Mouse (Mus musculus) G1E (cell line): ENCODE results near the gene Grcc10.

Source experiments
- CTCF ChIP-seq: IDR thresholded peaks from 2 replicates; pipeline ENCODE4 v1.5.1; 2012; ENCODE audit warnings: low read depth, low read length, inconsistent platforms, mixed read lengths
- GATA1 ChIP-seq: IDR thresholded peaks from 2 replicates; pipeline ENCODE4 v1.6.1; 2012; ENCODE audit warnings: borderline replicate concordance, low read length, inconsistent platforms, mixed read lengths
- POLR2AphosphoS5 ChIP-seq: IDR thresholded peaks from 2 replicates; pipeline ENCODE4 v1.6.1; 2012; ENCODE audit warnings: low read depth, low read length, inconsistent platforms; ENCODE audit not compliant: insufficient replicate concordance
- TAL1 ChIP-seq: conservative IDR thresholded peaks from 2 replicates; pipeline ENCODE4 v1.6.1; 2012; ENCODE audit warnings: low read depth, low read length, inconsistent platforms, mixed read lengths

- TF ChIP-seq CTCF: no peak
- TF ChIP-seq GATA1: no peak
- no peak for TF ChIP-seq TAL1
- no peak for TF ChIP-seq POLR2AphosphoS5
Measured at GRCm38 (mm10) chr6:124753861-124754260, 12.7 kb upstream of the Grcc10 start.
